In the genomic region with DNA sequence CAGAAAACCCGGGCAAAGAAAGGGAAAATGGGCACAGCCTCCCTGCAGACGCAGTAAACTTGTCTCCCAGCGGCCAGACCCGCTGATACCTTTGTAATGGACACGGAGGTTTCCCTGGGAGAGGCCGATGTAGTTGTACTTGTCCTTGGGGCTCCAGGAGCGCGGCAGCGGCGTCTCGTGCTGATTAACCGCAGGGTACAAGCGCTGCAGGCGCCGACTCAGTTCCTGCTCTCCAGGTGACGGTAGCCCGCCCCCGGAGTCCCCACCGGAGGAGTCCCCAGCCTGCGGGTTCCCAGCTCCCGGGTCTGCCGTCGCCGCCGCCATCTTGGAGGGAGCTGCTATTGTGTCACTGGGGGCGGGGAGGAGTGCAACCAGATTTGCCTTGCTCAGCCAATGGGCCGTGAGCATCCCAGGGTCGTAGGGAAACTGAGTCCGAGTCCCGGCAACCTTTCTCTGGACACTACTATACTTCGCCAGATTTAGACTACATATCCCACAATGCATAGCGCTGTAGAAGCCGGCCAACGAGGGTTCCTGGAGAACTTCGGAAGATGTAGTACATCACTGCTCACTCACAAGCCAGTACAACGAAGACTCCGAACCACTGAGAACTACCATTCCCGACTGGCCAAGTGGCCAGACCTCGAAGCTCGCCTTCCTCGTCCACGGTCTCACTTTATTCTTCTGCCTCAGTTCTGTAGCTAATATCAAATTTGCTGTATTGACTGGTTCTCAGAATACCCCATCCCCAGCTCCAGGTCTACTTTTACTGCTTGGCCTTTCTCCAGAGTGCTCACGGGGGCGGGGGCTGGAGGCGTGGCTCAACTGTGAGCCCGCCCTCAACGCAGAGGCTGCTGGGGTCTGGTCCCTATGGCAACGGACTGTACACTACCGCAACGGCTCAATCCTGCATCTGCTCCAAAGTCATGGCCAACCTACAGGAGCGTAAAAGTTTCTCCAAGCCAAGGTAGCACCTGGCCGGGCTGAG, we compare ENCODE assay signal across 8 mouse cellular contexts. TPM values are rescaled to one million over a fixed set of nuclear protein-coding genes. Genes with fewer than 3 reads are reported as not detected.
DNase-seq lines count a peak whose midpoint lies in the region; ATAC-seq lines count a peak whose summit lies in the region.

A gene (minus strand): TSS at position 490 of the 988 bp plus-strand sequence.
A gene (plus strand): TSS at position 871 of the 988 bp plus-strand sequence.

- peak; percentile 99 for ATAC-seq in hindbrain, embryonic 11.5 days (ENCODE audit: low FRiP score)

- no peaks in the 10 kb centered on the region for H3K27me3 ChIP-seq in hindbrain, embryonic 11.5 days (ENCODE audit: control insufficient read depth, insufficient read depth, low read length)

- H3K4me3 ChIP-seq in hindbrain, embryonic 11.5 days (ENCODE audit: low read depth, low read length) = peak within 1 kb of the TSS; percentile 99

- peak within 1 kb of the TSS; percentile 55 for H3K4me2 ChIP-seq in hindbrain, embryonic 11.5 days (replicated peaks; ENCODE audit: low read depth, low read length)

- H3K9me3 ChIP-seq in hindbrain, embryonic 11.5 days (ENCODE audit: control insufficient read depth, low read length) = no peaks in the 10 kb centered on the region

- H3K9ac ChIP-seq in hindbrain, embryonic 11.5 days (ENCODE audit: low read depth, low read length) = peak within 1 kb of the TSS; percentile 97

- H3K4me1 ChIP-seq in hindbrain, embryonic 11.5 days (replicated peaks; ENCODE audit: control insufficient read depth, insufficient read depth, low read length) = peaks cover 5% of the 10 kb centered on the region

- peak within 1 kb of the TSS; percentile 53; the same call in 1 of the 2 replicates for H3K27ac ChIP-seq in hindbrain, embryonic 11.5 days (ENCODE audit: low read depth, low read length)

- DNase-seq in Muller cell, postnatal 12 days (ENCODE audit: inconsistent ontology term) = peak; percentile 99
- peak; percentile 99 for DNase-seq in cerebellum, adult 9-11 months
- peak; percentile 99 for DNase-seq in frontal cortex, adult 2 months (ENCODE audit: extremely low spot score in 1 of 2, low spot score in 1 of 2)
- peak; percentile 96 for DNase-seq in hindbrain, embryonic 11.5 days (ENCODE audit: low spot score)
- DNase-seq in layer of hippocampus, postnatal 10 days (ENCODE audit: low spot score in 2 of 2) = peak; percentile 93 to 94
- peak; percentile 99 for DNase-seq in lung, postnatal 10 days
- DNase-seq in ovary, postnatal 36 days (ENCODE audit: low spot score) = peak; percentile 91
- DNase-seq in thymus, postnatal 25 days = peak; percentile 94

- under 1% methylated on average over 52 of the region's 52 CpGs for WGBS in hindbrain, embryonic 11.5 days

- H3K36me3 ChIP-seq in hindbrain, embryonic 11.5 days (ENCODE audit: control insufficient read depth, insufficient read depth, low read length) = peaks cover 4% of the 10 kb centered on the region; the same call in 1 of the 2 replicates

RNA-seq across cellular contexts. Expression of the first gene that starts in this region (rescaled TPM):
- 24.2 and 28.5 TPM in 2 replicates for polyA plus RNA-seq in frontal cortex, adult 2 months (2012; rRNA removed)
- polyA plus RNA-seq in hindbrain, embryonic 11.5 days (2014; fragmentation: Nextera tagmentation; extraction: Ambion mirVana) = 13.7 and 17.8 TPM in 2 replicates
- total RNA-seq in layer of hippocampus, postnatal 10 days (2021) = 10 to 100 TPM; 23.6 to 25.0 TPM

RNA-seq across cellular contexts. Expression of the second gene that starts in this region (rescaled TPM):
- 0.17 TPM in 1 of 2 replicates, not detected in the other for polyA plus RNA-seq in frontal cortex, adult 2 months (2012; rRNA removed)
- polyA plus RNA-seq in hindbrain, embryonic 11.5 days (2014; fragmentation: Nextera tagmentation; extraction: Ambion mirVana) = 1.2 and 1.4 TPM in 2 replicates
- total RNA-seq in layer of hippocampus, postnatal 10 days (2021) = under 1 TPM; 0.33 to 0.53 TPM

Comparison
In these comparisons a context has a peak if more than half of its experiments do, and no peak if none do; other contexts are left out.
1. Peak in every context shown above with its lines: DNase-seq, ATAC-seq, H3K4me3 ChIP-seq and H3K27ac ChIP-seq.